Mouse (Mus musculus) retina, embryonic 14.5 days (tissue): ENCODE results near the gene Maz.

ENCODE experiments used
- DNase-seq: peaks from one replicate; pipeline ENCODE4 v3.0.0-alpha.2; 2015; ENCODE audit warnings: low spot score

Maz gene

DNA sequence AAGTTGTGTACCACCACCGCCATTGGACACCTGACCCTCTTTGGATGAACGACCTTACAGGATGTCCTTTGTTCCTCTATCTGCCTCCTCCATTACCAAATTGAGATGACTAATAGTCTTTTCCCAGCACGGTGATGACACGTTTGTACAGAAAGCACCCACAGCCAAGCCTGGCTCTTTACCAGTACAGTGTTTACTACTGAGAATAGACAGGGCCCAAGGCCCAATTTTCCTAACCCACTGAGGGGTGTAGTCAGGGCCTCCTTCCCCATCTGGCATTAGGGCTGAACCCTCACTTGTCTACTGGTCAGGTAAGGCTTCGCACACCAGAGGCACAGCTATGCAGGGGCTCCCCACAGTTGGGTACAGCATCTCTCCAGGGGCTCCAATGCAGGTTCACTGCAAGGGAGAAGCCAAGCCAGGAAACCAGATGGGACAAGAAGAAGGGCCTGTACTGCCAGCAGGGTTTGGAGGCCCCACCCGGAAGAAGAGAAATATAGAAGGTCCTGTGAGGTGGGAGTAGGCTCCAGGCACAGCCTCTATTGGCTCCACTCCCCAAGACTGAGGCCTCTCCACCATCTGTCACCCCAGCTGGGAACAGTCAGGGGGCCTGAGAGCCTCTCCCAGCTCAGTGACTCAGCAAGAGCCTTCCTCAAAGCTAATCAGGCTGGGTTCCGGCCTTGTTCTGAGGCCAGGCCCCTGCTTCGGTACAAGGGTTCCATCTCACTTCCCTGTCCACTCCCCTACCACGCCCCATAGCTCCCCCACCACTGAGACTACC is 18.4 kb downstream of the Maz start:
- DNase-seq: peak; percentile 53

DNA sequence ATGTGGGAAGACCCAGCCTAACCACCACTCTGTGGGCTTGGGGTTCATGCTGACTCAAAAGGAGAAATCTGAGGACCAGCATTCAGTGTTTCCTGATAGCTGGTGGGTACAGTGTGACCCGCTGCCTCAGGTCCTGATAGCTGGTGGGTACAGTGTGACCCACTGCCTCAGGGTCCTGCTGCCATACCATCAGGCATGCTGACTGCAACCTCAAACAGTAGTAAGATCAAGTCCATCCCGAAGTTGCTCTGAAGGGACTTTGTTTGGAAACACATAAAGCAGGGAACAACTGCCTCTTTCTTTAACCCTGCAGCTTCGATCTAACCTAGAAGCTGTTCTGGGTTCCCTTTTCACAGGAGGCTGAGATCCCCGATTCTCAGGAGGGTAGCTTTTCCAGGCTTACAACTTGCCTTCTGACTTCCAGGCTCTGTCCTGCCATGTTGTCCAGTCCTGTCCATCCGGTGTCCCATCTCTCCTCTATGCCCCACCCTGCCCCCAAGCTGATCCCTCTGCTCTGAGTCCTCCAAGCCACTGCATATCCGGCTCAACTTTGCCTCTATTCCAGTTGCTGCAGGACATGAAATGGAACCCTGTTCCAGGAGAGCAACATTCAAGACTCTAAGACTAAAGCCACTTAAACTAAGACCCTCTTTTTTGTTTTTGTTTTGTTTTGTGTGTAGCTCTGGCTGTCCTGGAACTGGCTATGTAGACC is 19.4 kb downstream of the Maz start:
- no peak for DNase-seq

DNA sequence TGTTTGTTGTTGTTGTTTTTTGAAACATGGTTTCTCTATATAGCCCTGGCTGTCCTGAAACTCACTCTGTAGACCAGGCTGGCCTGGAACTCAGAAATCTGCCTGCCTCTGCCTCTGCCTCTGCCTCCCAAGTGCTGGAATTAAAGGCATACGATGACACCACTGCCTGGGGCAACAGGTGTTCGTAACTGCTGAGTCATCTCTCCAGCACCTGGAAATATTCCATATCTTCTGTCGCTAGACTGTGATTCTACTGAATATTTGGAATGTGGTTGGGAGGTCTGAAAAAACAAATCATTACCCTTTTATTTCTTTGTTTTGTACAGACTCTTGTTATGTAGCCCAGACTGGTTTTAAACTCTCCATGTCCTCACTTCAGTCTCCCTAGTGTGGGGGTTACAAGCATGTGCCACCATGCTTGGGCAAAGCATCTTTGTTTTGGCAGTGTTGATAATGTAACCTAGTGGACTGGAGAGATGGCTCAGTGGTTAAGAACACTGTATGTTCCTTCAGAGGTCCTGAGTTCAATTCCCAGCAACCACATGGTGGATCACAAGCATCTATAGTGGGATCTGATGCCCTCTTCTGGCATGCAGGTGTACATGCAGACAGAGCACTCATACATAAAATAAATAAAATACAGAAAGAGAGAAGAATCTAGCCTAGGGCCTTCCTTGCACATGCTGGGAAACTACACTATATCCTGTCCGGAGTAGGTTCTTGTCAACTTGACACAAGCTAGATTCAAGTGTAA is 22.5 kb downstream of the Maz start:
- no peak for DNase-seq

DNA sequence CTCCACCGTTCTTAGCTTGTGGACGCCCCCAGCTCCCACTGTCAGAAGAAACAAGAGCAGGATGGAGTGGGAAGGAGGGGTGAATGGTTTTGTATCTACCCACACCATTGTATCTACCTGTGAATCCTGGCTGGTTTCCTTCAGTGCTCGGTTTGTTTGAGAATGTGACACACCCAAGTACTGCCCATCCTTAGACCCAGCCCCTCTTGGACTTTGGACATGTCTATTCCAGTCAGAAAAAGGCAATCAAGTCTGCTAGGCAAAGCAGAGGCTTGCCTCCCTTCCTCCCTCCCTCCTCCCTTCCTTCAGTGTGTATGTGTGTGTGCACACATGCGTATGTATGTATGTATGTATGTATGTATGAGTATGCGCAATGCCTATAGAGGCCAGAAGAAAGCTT is 23.2 kb downstream of the Maz start:
- DNase-seq: no peak

DNA sequence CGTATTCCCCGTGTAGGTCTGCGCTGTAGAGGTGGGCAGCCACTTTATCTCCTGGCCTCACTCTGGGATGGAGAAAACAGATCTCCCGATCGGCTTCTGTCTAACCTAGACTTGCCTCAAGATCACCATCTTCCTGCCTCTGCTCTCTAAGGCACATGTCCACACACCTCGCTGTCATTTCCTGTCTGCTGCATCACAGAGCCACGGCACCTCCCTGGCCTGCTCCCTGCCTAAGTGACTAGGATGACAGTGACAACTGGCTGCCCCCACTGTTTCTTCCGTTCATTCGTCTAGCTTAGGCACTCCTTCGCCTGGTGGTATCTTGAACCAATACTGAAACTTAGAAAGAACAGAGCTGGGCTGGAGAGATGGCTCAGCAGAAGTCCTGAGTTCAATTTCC is 27.3 kb downstream of the Maz start:
- no peak for DNase-seq

DNA sequence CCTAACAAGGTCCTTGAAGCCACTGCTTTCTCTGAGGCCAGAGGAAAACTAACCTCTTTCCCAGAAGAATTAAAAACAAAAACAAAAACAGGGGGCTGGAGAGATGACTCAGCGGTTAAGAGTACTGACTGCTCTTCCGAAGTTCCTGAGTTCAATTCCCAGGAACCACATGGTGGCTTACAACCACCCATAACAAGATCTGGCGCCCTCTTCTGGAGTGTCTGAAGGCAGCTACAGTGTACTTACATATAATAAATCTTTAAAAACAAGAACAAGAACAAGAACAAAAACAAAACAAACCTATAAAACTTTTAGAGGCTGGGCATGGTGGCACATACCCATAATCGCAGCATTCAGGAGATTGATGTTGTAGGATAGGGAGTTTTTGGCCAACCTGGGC is 30.4 kb downstream of the Maz start:
- DNase-seq: no peak

DNA sequence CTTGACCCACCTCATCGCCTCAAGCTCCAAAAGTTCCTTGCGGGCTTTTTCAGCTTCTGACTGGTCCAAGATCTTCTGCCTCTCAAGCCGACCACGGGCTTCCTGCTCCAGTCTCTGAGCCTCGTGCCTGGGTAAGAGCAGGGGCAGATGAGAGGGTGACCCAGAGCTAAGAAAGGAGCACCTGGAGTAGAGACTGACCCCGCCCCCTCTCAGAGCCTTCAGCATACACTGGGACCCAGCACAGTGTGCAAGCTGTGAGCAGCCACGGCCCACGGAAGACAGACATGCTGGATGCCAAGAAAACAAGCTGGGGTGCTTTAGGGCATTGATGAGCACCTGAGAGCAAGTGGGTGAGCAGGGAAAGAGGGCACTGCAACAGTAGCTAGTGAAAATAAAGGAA is 38.0 kb downstream of the Maz start:
- DNase-seq: no peak

DNA sequence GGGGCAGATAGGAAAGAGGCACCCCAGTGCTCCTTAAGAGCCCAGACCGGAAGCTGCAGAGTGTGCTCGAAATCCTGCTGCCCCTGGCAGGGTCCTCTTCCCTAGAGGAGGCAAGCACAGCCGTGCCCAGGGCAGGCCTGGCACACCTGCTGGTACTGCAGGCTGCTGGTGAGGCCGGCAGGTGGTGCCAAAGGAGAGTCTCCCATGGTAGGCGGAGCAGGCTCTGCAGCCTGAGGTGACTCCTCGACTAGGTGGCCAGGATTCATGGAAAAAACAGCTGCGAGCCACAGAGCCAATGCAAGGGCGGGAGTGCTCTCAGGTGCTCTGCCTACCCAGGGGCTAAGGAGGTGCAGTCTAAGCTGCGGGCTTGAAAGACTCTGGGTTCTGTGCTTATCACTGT is 40.5 kb downstream of the Maz start:
- peak; percentile 24 for DNase-seq

DNA sequence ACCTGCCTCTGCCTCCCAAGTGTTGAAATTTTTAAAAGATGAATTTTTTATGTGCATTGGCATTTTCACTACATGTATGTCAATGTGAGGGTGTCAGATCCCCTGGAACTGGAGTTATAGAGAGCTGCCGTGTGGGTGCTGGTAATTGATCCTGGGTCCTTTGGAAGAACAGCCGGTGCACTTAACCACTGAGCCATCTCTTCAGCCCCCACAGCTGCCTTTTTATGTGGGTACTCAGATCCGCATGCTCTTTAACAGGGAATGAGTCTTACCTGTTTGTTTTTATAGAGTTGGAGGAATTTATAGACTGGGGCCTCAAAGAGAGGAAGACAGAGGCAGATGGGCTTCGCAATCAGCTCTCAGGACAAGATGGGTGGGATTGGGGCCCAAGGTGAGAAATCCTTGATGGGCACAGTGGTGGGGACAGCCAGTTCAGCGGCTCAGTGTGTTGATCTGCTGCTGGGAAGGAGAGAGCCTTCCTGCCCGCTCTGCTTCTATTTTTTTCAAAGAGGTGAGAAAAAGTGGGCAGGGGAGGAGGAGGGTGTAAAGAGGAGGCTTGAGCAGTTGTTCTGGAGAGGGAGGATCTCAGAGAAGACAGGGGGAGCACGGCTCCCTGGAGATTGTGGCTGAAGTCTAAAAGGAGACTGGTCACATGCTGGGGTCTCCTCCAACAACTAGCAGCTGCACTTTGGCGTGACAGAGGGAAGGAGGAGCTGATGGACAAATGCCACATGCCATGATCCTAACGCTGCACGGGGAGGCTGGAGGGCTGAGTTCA is 42.0 kb downstream of the Maz start:
- no peak for DNase-seq

DNA sequence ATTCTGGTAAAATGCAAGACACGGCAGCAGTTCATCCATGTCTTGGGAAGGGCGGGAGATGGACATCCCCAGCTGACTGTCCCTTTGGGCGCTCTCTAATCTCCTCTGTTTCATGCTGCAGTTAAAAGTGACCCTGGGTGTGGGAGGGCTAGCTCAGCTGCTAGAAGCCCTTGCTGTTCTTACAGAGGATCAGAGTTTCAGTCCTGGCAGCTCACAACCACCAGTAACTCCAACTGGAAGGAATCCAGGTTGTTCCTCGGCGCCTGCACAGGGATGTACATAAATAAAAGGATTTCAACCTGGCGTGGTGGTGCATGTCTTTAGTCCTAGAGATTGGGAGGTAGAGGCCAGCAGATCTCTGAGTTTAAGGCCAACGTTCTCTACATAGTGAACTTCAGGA is 43.7 kb downstream of the Maz start:
- DNase-seq: no peak

DNA sequence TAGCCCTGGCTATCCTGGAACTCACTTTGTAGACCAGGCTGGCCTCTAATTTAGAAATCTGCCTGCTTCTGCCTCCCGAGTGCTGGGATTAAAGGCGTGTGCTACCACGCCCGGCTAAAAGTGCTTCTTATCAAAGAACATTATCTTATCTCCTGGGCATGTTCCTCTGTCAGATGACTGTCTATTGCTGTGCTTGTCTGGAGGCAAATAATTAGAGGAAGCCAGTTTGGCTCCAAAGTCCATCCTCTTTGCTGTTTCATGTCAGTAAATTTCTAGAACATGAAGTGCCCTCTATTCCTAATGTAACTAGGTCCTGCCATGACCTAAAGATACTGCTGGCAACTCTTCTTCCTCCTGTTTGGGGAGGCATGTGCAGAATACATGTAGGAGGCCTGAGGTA is 44.8 kb downstream of the Maz start:
- no peak for DNase-seq

DNA sequence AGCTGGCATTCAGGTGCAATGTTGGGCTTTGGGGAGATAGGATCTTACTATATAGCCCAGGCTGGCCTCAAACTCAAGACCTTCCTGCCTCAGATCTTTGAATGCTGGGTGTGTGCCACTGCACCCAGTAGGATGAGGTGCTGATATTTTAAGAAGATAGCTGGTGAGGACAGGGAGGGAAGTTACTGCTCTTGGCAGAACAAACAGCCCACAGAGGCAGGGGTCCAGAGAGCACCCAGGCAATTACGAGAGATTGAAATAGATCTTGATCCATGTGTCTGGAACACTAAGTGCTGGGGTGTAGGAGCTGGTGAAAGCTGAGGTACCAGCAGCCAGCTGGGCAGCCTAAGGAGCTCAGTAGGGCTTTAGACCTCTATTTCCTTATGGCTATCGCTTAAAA is 45.2 kb downstream of the Maz start:
- no peak for DNase-seq

DNA sequence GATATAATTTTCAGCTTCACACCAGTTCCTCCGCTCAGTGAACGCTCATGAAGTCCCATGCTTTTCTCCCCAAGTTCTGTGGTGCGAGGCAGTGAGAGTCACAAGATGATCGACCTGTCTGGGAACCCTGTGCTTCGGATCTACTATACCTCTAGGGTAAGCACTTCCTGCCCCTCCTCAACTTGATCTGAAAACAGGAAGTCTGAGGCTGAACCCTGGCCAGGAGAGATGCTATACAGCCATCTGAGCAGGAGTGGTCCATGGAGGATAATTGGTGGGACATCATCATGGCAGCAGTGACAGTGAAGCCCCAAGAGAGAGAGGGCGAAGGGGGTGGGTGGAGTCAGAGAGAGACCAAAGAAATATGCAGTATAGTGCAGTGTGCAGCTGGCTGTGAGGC is 48.0 kb downstream of the Maz start:
- DNase-seq: no peak

DNA sequence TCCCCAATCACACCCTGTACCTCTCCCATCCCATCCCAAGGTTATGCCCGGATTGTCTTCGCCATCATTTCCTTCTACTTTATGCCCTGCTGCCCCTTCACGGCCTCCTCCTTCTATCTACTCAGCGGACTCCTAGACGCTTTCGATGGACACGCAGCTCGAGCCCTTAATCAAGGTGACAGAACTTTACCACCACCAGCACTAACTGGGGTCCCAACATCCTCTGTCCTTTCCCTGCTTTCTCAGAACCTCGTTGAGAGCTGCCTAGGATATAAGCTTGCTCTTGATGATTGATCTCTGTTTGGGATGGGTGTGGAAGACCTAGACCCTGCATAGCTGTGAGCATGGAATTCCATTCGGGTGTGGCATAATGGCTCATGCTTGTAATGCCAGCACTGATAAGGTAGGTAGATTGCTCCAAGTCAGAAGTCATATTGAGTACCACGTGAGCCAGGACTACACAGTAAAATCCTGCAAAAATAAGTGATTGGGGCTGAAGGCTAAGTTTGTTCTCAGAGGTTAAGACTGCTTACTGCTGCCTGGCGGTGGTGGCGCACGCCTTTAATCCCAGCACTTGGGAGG is 49.9 kb downstream of the Maz start:
- no peak for DNase-seq

DNA sequence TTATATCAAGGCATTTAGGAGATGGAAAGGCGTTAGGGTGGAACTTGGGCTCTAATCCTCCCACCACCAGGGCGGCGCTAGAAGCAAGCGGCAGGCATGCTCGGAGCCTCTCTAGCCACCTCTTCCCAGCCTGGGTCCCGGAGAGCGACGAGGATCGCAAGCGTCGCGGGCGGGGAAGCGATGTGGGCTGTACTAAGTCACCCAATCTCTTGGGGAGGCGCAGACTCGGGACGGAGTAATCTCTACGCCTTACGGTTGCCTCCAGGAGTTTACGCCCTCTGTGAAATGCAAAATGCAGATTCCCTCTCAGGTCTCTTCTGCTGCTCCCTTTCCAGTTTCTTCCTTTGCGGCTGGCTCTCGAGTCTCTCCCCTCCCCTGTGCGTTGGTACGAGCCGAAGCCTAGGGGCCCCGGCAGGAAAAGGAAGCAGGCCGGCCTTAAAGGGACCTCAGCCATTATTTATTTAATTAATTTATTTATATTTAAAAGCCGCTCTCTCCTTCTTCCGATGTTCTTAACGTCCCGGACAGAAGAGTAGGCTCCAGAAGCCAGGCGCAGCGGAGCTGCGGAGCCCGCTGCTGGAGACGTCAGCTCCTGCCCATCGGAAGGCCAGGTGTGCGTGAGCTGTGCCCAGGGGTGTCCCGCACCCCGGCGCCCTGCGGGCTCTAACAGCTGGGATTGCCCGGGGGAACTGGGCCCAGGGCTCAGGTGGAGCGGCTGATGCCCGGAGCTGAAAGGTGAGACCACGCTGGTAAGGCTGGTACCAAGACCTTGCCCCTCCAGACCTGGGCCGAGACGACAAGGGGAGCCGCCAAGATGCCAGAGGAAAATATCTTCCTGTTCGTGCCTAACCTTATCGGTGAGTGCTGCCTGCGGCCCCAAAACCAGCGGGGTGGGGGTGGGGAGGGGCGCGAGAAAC is 50.6 kb downstream of the Maz start, which contains the start of gene Cdiptos:
TSS of gene Cdiptos (minus strand) at position 149 of the 917 bp plus-strand sequence.
- DNase-seq: peak; percentile 98

DNA sequence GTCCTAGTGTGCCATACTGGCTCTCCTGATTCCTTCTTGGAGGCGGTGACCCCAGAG is 51.1 kb downstream of the Maz start, which contains the start of gene Cdipt:
TSS of gene Cdipt (plus strand) at position 22 of the 57 bp plus-strand sequence.
- no peak for DNase-seq

DNA sequence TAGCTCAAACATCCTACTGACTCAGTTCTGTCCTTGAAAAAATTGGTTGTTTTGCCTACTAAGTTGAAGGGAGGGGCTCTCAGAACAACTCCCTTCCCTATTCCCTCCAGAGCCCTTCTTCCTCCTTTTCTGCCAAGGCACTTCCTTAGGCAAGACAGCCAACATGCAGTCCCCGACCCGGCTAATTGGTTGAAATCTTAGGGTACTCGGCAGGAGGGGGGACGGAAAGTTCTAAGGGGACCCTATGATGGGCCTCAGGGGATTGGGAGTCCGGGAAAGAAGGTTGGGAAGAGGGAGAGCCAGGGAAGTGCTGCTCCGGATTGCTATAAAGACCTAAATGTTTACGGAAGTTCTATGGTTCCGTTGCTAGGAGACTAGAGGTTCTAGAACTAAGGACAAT is 51.3 kb downstream of the Maz start:
- no peak for DNase-seq
